7 mouse cellular contexts compared by ENCODE assay signal in genomic region chr4:133479458-133480184, GRCm38 (mm10). TPM values are rescaled to one million over a fixed set of nuclear protein-coding genes. Genes with fewer than 3 reads are reported as not detected.
A peak's percentile ranks its signal among the peaks of the same experiment; 100 is the strongest.
DNase-seq lines count a peak whose midpoint lies in the region; ATAC-seq lines count a peak whose summit lies in the region.

Gene Tent5b (plus strand): TSS chr4:133480132.

- DNase-seq in adrenal gland, adult 18-20 months (ENCODE audit: low spot score in 2 of 2), result peak; percentile 95 to 98
- peak; percentile 97 for DNase-seq in embryo, embryonic 11 days
- DNase-seq in gastrocnemius, postnatal 25 days, result peak; percentile 99
- DNase-seq in left cerebral cortex, postnatal 25 days (ENCODE audit: low spot score in 2 of 2), result peak; percentile 94 to 98
- DNase-seq in midbrain, embryonic 11.5 days (ENCODE audit: low spot score, missing footprints), result peak; percentile 100
- peak; percentile 99 for DNase-seq in skeletal muscle tissue, adult 2 months (ENCODE audit: low read depth, low spot score)

- H3K36me3 ChIP-seq in intestine, embryonic 15.5 days, result no peaks in the 10 kb centered on the region
- no peaks in the 10 kb centered on the region for H3K36me3 ChIP-seq in midbrain, embryonic 11.5 days (ENCODE audit: control insufficient read depth, insufficient read depth, low read length)

- peaks cover 12% of the 10 kb centered on the region for H3K4me1 ChIP-seq in intestine, embryonic 15.5 days (replicated peaks)
- peaks cover 9% of the 10 kb centered on the region for H3K4me1 ChIP-seq in midbrain, embryonic 11.5 days (ENCODE audit: control insufficient read depth, insufficient read depth, low read length)

- WGBS in intestine, embryonic 15.5 days, result 3% methylated on average over 29 of the region's 29 CpGs
- WGBS in midbrain, embryonic 11.5 days, result 5% methylated on average over 29 of the region's 29 CpGs

- no peak within 1 kb of the TSS for H3K27ac ChIP-seq in intestine, embryonic 15.5 days
- no peak within 1 kb of the TSS for H3K27ac ChIP-seq in midbrain, embryonic 11.5 days (ENCODE audit: low read depth, low read length)

- ATAC-seq in intestine, embryonic 15.5 days, result peak; percentile 99
- peak; percentile 99 for ATAC-seq in midbrain, embryonic 11.5 days (ENCODE audit: low FRiP score)

- H3K4me3 ChIP-seq in intestine, embryonic 15.5 days (replicated peaks), result peak within 1 kb of the TSS; percentile 38
- peak within 1 kb of the TSS; percentile 40 for H3K4me3 ChIP-seq in midbrain, embryonic 11.5 days (ENCODE audit: low read depth, low read length)

- no peaks in the 10 kb centered on the region for H3K9me3 ChIP-seq in intestine, embryonic 15.5 days
- no peaks in the 10 kb centered on the region for H3K9me3 ChIP-seq in midbrain, embryonic 11.5 days (ENCODE audit: control insufficient read depth, low read length)

- peaks cover 34% of the 10 kb centered on the region for H3K27me3 ChIP-seq in intestine, embryonic 15.5 days (replicated peaks)
- peaks cover 21% of the 10 kb centered on the region for H3K27me3 ChIP-seq in midbrain, embryonic 11.5 days (ENCODE audit: control insufficient read depth, insufficient read depth, low read length)

- peak within 1 kb of the TSS; percentile 62 for H3K4me2 ChIP-seq in intestine, embryonic 15.5 days (replicated peaks)
- peak within 1 kb of the TSS; percentile 48 for H3K4me2 ChIP-seq in midbrain, embryonic 11.5 days

- intact Hi-C loops in left cerebral cortex, postnatal 25 days (cut with DNase I), result no loop called here

- H3K9ac ChIP-seq in intestine, embryonic 15.5 days, result peak within 1 kb of the TSS; percentile 12; the same call in 1 of the 2 replicates
- H3K9ac ChIP-seq in midbrain, embryonic 11.5 days (ENCODE audit: low read length), result peak within 1 kb of the TSS; percentile 44; the same call in 1 of the 2 replicates

RNA-seq across cellular contexts. Expression of gene Tent5b, which starts in this region (rescaled TPM):
- total RNA-seq in adrenal gland, adult 18-20 months (2021), result 1 to 10 TPM; 2.0 to 4.6 TPM
- 1 to 10 TPM in 1 of 2 experiments, under 1 TPM in 1; 0.38 to 1.2 TPM for total RNA-seq in gastrocnemius, postnatal 25 days (2021)
- polyA plus RNA-seq in intestine, embryonic 15.5 days (2015; fragmentation: Nextera tagmentation; extraction: Ambion mirVana), result 0.82 and 0.94 TPM in 2 replicates
- under 1 TPM in 1 of 2 experiments, not detected in 1; 0.21 TPM for total RNA-seq in left cerebral cortex, postnatal 25 days (2021)
- polyA plus RNA-seq in midbrain, embryonic 11.5 days (2014; fragmentation: Nextera tagmentation; extraction: Ambion mirVana), result 0.22 and 0.53 TPM in 2 replicates

Comparison
In these comparisons a context has a peak if more than half of its experiments do, and no peak if none do; other contexts are left out.
1. Peak in ATAC-seq, H3K4me3 ChIP-seq, H3K9ac ChIP-seq and H3K4me2 ChIP-seq in intestine, embryonic 15.5 days; RNA of the gene not detected or under 1 TPM.
2. Peak in DNase-seq in left cerebral cortex, postnatal 25 days; RNA of the gene not detected or under 1 TPM.
3. Peak in DNase-seq, ATAC-seq, H3K4me3 ChIP-seq, H3K9ac ChIP-seq and H3K4me2 ChIP-seq in midbrain, embryonic 11.5 days; RNA of the gene not detected or under 1 TPM.